Mouse (Mus musculus) adipocyte (in vitro differentiated cells): Measurements from ENCODE around the gene Neurl1b.
A peak's percentile ranks its signal among the peaks of the same experiment; 100 is the strongest.

Experiments used
- DNase-seq: peaks from one replicate; pipeline ENCODE4 v3.0.0-alpha.2; 2016; ENCODE audit warnings: low spot score

Neurl1b gene

GRCm38 (mm10) chr17:26414523-26415354 lies at the start of gene Neurl1b:
Gene Neurl1b, plus strand, starts transcription at chr17:26414829.
- DNase-seq, result no peak

- DNase-seq, result no peak
These were observed 47.8 kb upstream of the Neurl1b start for GRCm38 (mm10) chr17:26366792-26367191.

GRCm38 (mm10) chr17:26368336-26368992 lies 46.2 kb upstream of the Neurl1b start:
- peak; percentile 98 for DNase-seq

GRCm38 (mm10) chr17:26370521-26371245 lies 43.9 kb upstream of the Neurl1b start:
- DNase-seq, result peak; percentile 73

GRCm38 (mm10) chr17:26371246-26371535 lies 43.4 kb upstream of the Neurl1b start:
- no peak for DNase-seq

GRCm38 (mm10) chr17:26373211-26373610 lies 41.4 kb upstream of the Neurl1b start:
- DNase-seq, result no peak

GRCm38 (mm10) chr17:26376416-26376815 lies 38.2 kb upstream of the Neurl1b start:
- DNase-seq, result no peak

DNA sequence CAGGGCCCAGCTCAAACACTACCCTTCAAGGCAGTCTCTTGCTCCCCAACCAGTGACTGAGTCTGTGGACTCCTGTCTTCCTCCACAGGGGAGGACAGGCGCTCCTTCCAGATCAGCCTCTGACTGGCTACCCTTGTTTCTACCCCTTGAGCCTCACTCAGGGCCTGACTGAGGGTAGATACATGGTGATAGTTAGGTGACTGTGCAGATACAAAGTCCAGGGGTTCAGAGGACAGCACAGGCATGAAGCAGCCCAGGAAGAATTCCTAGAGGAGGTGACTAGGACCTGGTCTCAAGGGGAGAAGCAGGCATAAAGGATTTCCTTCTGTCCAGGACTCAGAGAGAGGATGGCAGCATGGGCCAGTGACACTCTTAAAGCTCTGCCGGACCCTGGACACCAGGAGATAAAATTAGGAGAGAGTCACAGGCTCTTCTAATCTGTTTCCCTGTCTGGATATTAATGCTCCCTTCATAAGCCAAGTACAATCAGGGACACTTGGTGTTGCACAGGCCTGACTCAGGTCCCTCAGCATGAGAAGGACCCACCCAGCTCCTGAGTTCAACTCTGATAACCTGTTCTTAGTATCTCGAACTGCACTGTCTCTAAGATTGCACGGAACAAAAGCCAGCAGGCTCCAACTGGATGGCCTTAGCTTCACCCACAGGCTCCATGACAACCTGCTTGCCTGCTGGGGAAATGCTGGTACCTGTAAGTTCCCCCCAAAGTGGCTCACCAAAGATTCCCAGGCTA lies 37.5 kb upstream of the Neurl1b start:
- DNase-seq, result no peak

DNA sequence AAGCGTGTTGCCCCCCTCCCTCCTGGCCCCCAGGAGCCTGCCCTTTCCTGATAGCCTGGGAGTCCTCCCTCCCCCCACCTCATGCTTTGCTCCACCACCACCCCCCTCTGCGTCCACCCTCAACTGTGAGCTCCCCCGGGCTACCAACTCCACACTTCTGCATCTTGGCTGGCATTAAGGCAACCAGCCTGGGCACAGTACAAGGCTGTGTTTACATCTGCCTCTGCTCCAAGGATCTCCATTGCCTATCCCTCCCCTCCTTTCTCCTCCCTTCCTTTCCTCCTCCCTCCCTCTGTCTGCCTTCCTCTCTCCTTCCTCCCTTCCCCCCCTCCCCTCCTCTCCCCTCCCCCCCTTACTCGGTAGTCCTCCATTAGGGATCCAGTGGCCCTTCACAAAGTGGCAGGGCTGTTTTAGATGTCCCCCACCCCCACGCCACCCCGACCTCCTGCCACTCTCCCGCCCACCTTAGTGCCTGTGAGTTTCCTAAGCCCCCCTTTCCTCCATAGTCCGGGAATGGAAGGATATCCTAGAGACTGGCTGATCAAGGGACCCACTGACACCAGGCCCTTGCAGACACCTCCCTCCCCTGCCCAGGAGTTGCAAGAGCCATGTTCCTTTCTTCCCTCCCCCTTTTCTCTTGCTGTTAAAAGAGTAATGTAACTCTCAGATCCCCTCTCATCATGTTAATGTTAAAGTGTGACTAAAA lies 34.2 kb upstream of the Neurl1b start:
- DNase-seq, result no peak

- no peak for DNase-seq
These were observed 33.6 kb upstream of the Neurl1b start for GRCm38 (mm10) chr17:26380986-26381446.

DNA sequence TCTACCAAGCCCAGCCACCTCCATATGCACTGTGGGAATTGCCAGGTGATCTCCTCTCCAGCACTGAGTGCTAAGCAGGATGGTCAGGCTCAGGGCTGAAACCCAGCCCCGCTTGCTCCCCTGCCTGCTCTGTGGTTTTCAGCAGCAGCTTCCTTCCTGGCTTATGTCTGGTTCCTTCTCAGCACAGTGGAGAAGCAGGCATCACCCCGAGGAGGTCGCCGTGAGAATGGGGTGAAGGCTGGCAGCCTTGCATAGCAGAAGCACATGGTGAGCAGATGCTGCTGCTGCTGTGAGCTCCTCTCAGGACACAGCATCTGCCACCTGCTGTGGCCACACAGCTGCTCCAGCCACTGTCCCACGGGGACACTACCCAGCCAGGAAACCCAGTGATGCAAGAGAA lies 33.0 kb upstream of the Neurl1b start:
- no peak for DNase-seq

DNA sequence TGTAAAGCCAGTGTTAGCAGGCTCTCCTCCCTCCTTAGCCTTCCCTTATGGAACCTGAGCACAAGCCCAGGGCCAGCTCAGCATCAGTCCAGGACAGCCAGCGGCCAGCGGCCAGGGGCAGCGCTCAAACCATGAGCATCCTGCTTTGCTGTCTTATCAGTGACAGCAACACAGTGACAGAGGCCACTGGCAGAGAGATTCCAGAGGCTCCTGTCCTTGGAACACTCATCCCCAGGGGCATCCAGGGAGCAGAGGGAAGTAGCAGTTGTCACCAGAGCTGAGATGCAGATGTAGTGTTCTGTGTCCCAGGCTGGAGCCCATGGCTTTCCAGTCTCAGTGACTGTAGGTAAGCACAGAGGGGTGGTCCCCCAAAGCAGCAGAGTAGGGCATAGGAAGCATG lies 32.5 kb upstream of the Neurl1b start:
- DNase-seq, result no peak

DNA sequence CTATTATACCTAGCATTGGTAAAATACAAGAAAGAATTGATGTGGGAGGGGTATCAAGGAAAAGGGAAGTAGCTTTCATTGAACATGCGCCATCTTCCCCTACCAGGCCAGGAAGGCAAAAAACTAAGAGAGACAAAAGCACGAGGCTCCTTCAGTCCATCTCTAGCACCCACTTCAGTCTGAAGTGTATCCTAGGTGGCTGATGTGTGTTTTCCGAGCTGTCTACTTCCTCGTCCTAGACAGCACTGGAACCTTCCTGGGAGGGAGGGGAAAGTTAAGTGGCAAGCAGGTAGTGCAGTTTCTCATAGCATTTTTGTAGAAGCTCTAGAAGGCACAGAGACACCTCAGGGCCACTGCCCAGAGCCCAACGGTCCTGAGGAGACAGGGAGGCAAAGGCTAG lies 31.9 kb upstream of the Neurl1b start:
- DNase-seq, result no peak

DNA sequence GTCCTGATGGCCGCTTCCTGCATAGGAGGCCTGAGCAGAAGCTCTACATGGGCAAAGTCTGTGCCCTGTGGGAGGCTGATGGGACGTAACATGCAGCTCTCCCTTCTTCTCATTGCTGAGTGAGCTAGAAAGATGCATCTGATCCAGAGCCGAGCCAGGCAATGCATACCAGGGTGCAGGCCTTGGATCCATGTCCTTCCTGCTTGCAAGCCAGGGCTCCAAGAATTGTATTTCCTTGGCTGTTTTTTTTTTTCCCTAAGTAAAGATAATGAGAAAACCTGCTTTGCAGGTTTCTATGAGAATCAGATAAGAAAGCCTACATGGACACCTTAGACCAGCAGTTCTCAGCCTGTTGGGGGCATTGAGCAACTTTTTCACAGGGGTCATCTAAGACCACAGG lies 30.5 kb upstream of the Neurl1b start:
- DNase-seq, result no peak

GRCm38 (mm10) chr17:26385252-26386130 lies 29.1 kb upstream of the Neurl1b start:
- DNase-seq, result no peak

DNA sequence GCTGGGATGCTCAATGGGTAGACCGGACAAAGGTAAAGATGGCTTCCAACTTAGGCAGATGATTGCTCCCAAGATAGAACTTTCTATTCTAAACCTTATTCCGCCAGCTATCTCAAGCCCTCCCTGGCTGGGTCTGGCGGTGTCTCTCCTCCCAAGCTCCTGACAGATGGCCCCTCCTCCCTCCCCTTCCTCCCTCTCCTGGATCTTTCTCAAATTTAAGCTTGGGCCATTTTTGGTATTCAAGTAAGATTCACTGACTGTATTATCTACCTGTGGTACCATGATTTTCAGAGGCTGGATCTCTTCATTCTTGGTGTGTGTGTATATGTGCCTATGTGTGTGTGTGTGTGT lies 28.5 kb upstream of the Neurl1b start:
- no peak for DNase-seq

DNA sequence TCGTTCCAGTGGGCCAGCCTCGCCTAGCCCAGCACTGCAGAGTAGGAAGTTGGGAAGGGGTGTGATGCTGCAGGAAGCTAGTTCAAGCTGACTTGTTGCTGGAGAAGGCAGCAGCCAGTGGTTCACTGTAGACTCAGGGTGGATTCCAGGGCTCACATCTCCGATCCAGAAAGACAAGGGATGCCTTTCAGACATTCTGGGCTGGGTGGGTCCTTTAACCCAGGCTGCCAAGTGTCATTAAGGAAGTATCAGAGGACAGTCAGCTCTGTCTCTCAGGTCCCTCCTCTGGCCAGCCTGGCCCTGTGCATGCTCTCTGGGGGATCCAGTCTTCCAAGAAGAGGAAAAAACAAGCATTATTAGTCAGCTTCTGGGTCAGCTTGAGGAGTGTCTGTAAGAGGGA lies 26.5 kb upstream of the Neurl1b start:
- no peak for DNase-seq

- no peak for DNase-seq
These were observed 25.4 kb upstream of the Neurl1b start for GRCm38 (mm10) chr17:26389241-26389640.

- DNase-seq, result no peak
These were observed 24.0 kb upstream of the Neurl1b start for GRCm38 (mm10) chr17:26390666-26391065.

DNA sequence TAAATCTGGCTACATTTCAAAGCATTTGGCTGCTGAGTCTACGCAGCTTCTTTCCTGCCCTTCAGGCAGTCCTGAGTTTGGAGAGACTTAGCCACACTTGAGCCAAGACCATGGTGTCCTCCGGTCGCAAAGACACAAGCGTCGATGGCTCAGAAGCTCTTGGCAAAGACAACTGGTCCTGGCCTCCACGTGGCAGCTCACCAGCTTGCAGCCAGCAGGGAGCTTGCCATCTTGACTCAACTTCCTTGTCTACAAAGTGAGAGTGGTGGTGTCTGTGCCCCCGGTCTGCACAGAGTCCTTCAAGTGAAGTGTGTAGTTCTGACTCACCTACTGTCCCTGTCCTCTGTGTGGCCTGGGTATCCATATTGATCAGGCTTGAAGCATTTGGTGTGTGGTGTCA lies 22.3 kb upstream of the Neurl1b start:
- DNase-seq, result no peak

DNA sequence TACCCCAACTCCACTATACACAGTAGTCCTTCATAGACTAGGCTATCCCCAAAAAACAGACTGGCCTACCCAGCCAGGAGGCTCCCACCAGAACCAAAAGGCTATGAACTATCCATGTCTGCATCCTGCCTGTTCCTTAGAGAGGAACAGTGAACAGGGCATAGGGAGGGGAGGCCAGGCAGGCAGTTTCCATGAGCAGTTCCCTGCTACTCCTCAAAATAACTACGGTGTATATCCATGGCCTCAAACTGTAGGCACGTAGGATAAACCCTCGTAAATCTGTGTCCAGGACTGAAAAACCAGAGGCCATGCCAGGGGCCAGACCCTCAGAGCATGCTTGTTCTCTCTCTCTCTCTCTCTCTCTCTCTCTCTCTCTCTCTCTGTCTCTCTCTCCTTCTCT lies 17.9 kb upstream of the Neurl1b start:
- no peak for DNase-seq
